In the genomic region with DNA sequence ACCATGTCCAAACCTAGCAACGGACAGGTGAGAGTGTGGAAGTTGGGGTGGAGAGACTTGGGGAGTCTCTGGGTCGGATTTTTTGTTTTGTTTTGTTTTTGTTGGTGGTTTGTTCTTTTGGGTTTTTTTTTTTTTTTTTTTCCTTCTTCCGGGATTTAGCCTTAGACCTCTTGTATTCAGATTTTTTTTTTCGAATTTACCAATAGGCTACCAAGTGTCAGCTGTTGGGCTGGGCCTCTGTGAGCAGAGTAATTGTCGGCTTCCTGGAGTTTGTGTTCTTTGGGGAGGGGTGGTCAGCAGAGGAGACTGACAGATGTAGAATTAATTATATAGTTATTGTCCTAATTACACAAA, we compare ENCODE assay signal across 8 mouse cellular contexts. TPM values are rescaled to one million over a fixed set of nuclear protein-coding genes. Genes with fewer than 3 reads are reported as not detected.
DNase-seq lines count a peak whose midpoint lies in the region; ATAC-seq and TF ChIP-seq lines count a peak whose summit lies in the region.

No protein-coding gene starts in this region.

- H3K9me3 ChIP-seq in embryonic facial prominence, embryonic 14.5 days (ENCODE audit: control insufficient read depth, low read length) = no peaks in the 10 kb centered on the region
- H3K9me3 ChIP-seq in intestine, embryonic 15.5 days = no peaks in the 10 kb centered on the region

- no peak for DNase-seq in lung, adult 2 months
- no peak for DNase-seq in lung, postnatal 14 days
- no peak for DNase-seq in embryonic facial prominence, embryonic 14.5 days (ENCODE audit: low spot score)
- DNase-seq in lung, postnatal 36 days = peak; percentile 55
- DNase-seq in layer of hippocampus, adult 9-11 months = no peak
- DNase-seq in adrenal gland, postnatal 10 days = no peak
- no peak for DNase-seq in left cerebral cortex, postnatal 14 days (ENCODE audit: low spot score in 2 of 2)

- peak overlapping the region; percentile 84 for H3K9ac ChIP-seq in embryonic facial prominence, embryonic 14.5 days (ENCODE audit: low read depth, low read length)
- H3K9ac ChIP-seq in intestine, embryonic 15.5 days = peak overlapping the region; percentile 94

- H3K27ac ChIP-seq in embryonic facial prominence, embryonic 14.5 days (replicated peaks; ENCODE audit: low read depth, low read length) = peak overlapping the region; percentile 96
- H3K27ac ChIP-seq in intestine, embryonic 15.5 days = peak overlapping the region; percentile 96

- TF ChIP-seq CTCF in lung, adult 2 months (IDR thresholded peaks at IDR 0.05; ENCODE audit: insufficient read depth, low read length) = no peak

- H3K36me3 ChIP-seq in embryonic facial prominence, embryonic 14.5 days (ENCODE audit: control insufficient read depth, insufficient read depth, low read length) = peaks cover 46% of the 10 kb centered on the region
- H3K36me3 ChIP-seq in intestine, embryonic 15.5 days = peaks cover 26% of the 10 kb centered on the region

- no peaks in the 10 kb centered on the region for H3K27me3 ChIP-seq in embryonic facial prominence, embryonic 14.5 days (replicated peaks; ENCODE audit: control insufficient read depth, insufficient read depth, low read length)
- H3K27me3 ChIP-seq in intestine, embryonic 15.5 days (replicated peaks) = no peaks in the 10 kb centered on the region

- no peak for TF ChIP-seq POLR2A in lung, adult 2 months (IDR thresholded peaks at IDR 0.05; ENCODE audit: borderline replicate concordance, extremely low read depth, low read depth, low read length)

- WGBS in lung, adult 2 months = 5% methylated on average over 5 of the region's 5 CpGs
- WGBS in embryonic facial prominence, embryonic 14.5 days = 2% methylated on average over 5 of the region's 5 CpGs
- WGBS in intestine, embryonic 15.5 days = 2% methylated on average over 5 of the region's 5 CpGs

- peak overlapping the region; percentile 71 for H3K4me3 ChIP-seq in lung, adult 2 months (replicated peaks; ENCODE audit: extremely low read depth, low read depth, low read length)
- peak overlapping the region; percentile 89 for H3K4me3 ChIP-seq in embryonic facial prominence, embryonic 14.5 days (ENCODE audit: low read depth, low read length)
- peak overlapping the region; percentile 97 for H3K4me3 ChIP-seq in intestine, embryonic 15.5 days (replicated peaks)

- no peak for ATAC-seq in embryonic facial prominence, embryonic 14.5 days (ENCODE audit: low read depth)
- ATAC-seq in intestine, embryonic 15.5 days = no peak

- H3K4me1 ChIP-seq in lung, adult 2 months (ENCODE audit: control insufficient read depth, insufficient read depth, low read length) = peaks cover 5% of the 10 kb centered on the region; the same call in 1 of the 2 replicates
- H3K4me1 ChIP-seq in embryonic facial prominence, embryonic 14.5 days (ENCODE audit: control insufficient read depth, insufficient read depth, low read length) = peaks cover 12% of the 10 kb centered on the region; the same call in 1 of the 2 replicates
- peaks cover 21% of the 10 kb centered on the region for H3K4me1 ChIP-seq in intestine, embryonic 15.5 days (replicated peaks)

- H3K4me2 ChIP-seq in embryonic facial prominence, embryonic 14.5 days (ENCODE audit: low read depth, low read length) = peak overlapping the region; percentile 74
- peak overlapping the region; percentile 76 for H3K4me2 ChIP-seq in intestine, embryonic 15.5 days (replicated peaks)

- intact Hi-C loops in left cerebral cortex, postnatal 14 days (cut with DNase I) = loop anchor here (5.0 kb wide), 1 partner anchor 43 kb away; no protein-coding TSS in a partner anchor

RNA-seq across cellular contexts. Expression of gene Ehmt2, which starts 1.6 kb away (rescaled TPM):
- polyA plus RNA-seq in lung, adult 2 months (2012; rRNA removed) = 192 and 199 TPM in 2 replicates
- polyA plus RNA-seq in embryonic facial prominence, embryonic 14.5 days (2014; fragmentation: Nextera tagmentation; extraction: Ambion mirVana) = 61.0 and 65.7 TPM in 2 replicates
- 61.2 and 67.6 TPM in 2 replicates for polyA plus RNA-seq in intestine, embryonic 15.5 days (2015; fragmentation: Nextera tagmentation; extraction: Ambion mirVana)
- total RNA-seq in adrenal gland, postnatal 10 days (2021) = 100 to 1,000 TPM; 113 to 137 TPM
- 100 to 1,000 TPM; 166 to 171 TPM for total RNA-seq in left cerebral cortex, postnatal 14 days (2021)

RNA-seq across cellular contexts. Expression of gene C2, which starts 1.8 kb away (rescaled TPM):
- polyA plus RNA-seq in lung, adult 2 months (2012; rRNA removed) = 25.8 and 27.7 TPM in 2 replicates
- polyA plus RNA-seq in embryonic facial prominence, embryonic 14.5 days (2014; fragmentation: Nextera tagmentation; extraction: Ambion mirVana) = 4.0 and 5.6 TPM in 2 replicates
- polyA plus RNA-seq in intestine, embryonic 15.5 days (2015; fragmentation: Nextera tagmentation; extraction: Ambion mirVana) = 14.9 and 16.0 TPM in 2 replicates
- 10 to 100 TPM; 41.1 TPM for total RNA-seq in adrenal gland, postnatal 10 days (2021)
- total RNA-seq in left cerebral cortex, postnatal 14 days (2021) = 1 to 10 TPM; 2.5 to 2.9 TPM

RNA-seq across cellular contexts. Expression of gene Slc44a4, which starts 14.4 kb away (rescaled TPM):
- polyA plus RNA-seq in lung, adult 2 months (2012; rRNA removed) = 11.6 and 13.5 TPM in 2 replicates
- polyA plus RNA-seq in embryonic facial prominence, embryonic 14.5 days (2014; fragmentation: Nextera tagmentation; extraction: Ambion mirVana) = 0.14 and 0.53 TPM in 2 replicates
- 56.2 and 60.4 TPM in 2 replicates for polyA plus RNA-seq in intestine, embryonic 15.5 days (2015; fragmentation: Nextera tagmentation; extraction: Ambion mirVana)
- total RNA-seq in adrenal gland, postnatal 10 days (2021) = 1 to 10 TPM in 1 of 2 experiments, under 1 TPM in 1; 1.00 to 1.2 TPM
- under 1 TPM; 0.38 to 0.40 TPM for total RNA-seq in left cerebral cortex, postnatal 14 days (2021)

RNA-seq across cellular contexts. Expression of gene Gm20547, which starts 18.0 kb away (rescaled TPM):
- not detected in 2 replicates for polyA plus RNA-seq in lung, adult 2 months (2012; rRNA removed)
- not detected in 2 replicates for polyA plus RNA-seq in embryonic facial prominence, embryonic 14.5 days (2014; fragmentation: Nextera tagmentation; extraction: Ambion mirVana)
- not detected in 2 replicates for polyA plus RNA-seq in intestine, embryonic 15.5 days (2015; fragmentation: Nextera tagmentation; extraction: Ambion mirVana)
- total RNA-seq in adrenal gland, postnatal 10 days (2021) = under 1 TPM in 1 of 2 experiments, not detected in 1; 0.21 TPM
- total RNA-seq in left cerebral cortex, postnatal 14 days (2021) = under 1 TPM in 1 of 2 experiments, not detected in 1; 0.26 TPM

RNA-seq across cellular contexts. Expression of gene Zbtb12, which starts 20.6 kb away (rescaled TPM):
- polyA plus RNA-seq in lung, adult 2 months (2012; rRNA removed) = 10.6 and 12.3 TPM in 2 replicates
- polyA plus RNA-seq in embryonic facial prominence, embryonic 14.5 days (2014; fragmentation: Nextera tagmentation; extraction: Ambion mirVana) = 0.83 and 1.0 TPM in 2 replicates
- polyA plus RNA-seq in intestine, embryonic 15.5 days (2015; fragmentation: Nextera tagmentation; extraction: Ambion mirVana) = 2.5 and 2.8 TPM in 2 replicates
- 10 to 100 TPM; 13.5 to 17.8 TPM for total RNA-seq in adrenal gland, postnatal 10 days (2021)
- total RNA-seq in left cerebral cortex, postnatal 14 days (2021) = 1 to 10 TPM; 5.0 to 5.1 TPM
